Mouse (Mus musculus) heart, embryonic 16.5 days (tissue): ENCODE measurements around the gene Icam5. TPM values are rescaled to one million over a fixed set of nuclear protein-coding genes. Genes with fewer than 3 reads are reported as not detected.

ENCODE experiments used
- ATAC-seq: fragments of 200-750 bp; cut with Nextera tagmentation; replicated peaks from 2 replicates; pipeline ENCODE4 v1.8.0; 2017; ENCODE audit warnings: moderate number of reproducible peaks; ENCODE audit not compliant: insufficient read depth, low FRiP score; ENCODE audit errors: extremely low read depth
- H3K27ac ChIP-seq: fragments of 300-500 bp; sonication (generic); 2 replicates; pipeline ENCODE4 v1.5.1; 2014; ENCODE audit warnings: mild to moderate bottlenecking, low read length, control low read depth, moderate library complexity
- H3K27me3 ChIP-seq: fragments of 300-500 bp; sonication (generic); 2 replicates; pipeline ENCODE4 v1.6.1; 2014; ENCODE audit warnings: low read length, mixed read lengths; ENCODE audit not compliant: control insufficient read depth, insufficient read depth
- H3K36me3 ChIP-seq: fragments of 300-500 bp; sonication (generic); 2 replicates; pipeline ENCODE4 v1.6.1; 2014; ENCODE audit not compliant: control insufficient read depth, insufficient read depth
- H3K4me1 ChIP-seq: fragments of 300-500 bp; sonication (generic); 2 replicates; pipeline ENCODE4 v1.6.1; 2014; ENCODE audit warnings: low read length, mixed read lengths; ENCODE audit not compliant: control insufficient read depth, insufficient read depth
- H3K4me2 ChIP-seq: fragments of 300-500 bp; sonication (generic); 2 replicates; pipeline ENCODE4 v1.6.1; 2014; ENCODE audit warnings: low read depth, mild to moderate bottlenecking, control low read depth, low read length
- H3K4me3 ChIP-seq: fragments of 300-500 bp; sonication (generic); 2 replicates; pipeline ENCODE4 v1.5.1; 2014; ENCODE audit warnings: mild to moderate bottlenecking, control low read depth, low read length
- H3K9ac ChIP-seq: fragments of 300-500 bp; sonication (generic); 2 replicates; pipeline ENCODE4 v1.6.1; 2014; ENCODE audit warnings: low read length, control low read depth
- H3K9me3 ChIP-seq: fragments of 300-500 bp; sonication (generic); replicated peaks from 2 replicates; pipeline ENCODE4 v1.6.1; 2016; ENCODE audit warnings: low read length; ENCODE audit not compliant: control insufficient read depth
- WGBS: fragments of 180-500 bp; shearing (Covaris S2); extraction: QIAGEN DNeasy Blood & Tissue Kit; methylation state at CpG from one replicate; pipeline ENCODE4 v1.1.7; 2014; 5-methylcytosine and 5-hydroxymethylcytosine counted together
- polyA plus RNA-seq: library from polyadenylated mRNA; unstranded; fragments of >200 nt; fragmentation: Nextera tagmentation; extraction: Ambion mirVana; gene quantifications from 2 replicates; pipeline ENCODE4 v1.2.1, GENCODE M21; 2015

Icam5 gene
- 0.08 TPM in 1 of 2 replicates, not detected in the other for polyA plus RNA-seq

DNA sequence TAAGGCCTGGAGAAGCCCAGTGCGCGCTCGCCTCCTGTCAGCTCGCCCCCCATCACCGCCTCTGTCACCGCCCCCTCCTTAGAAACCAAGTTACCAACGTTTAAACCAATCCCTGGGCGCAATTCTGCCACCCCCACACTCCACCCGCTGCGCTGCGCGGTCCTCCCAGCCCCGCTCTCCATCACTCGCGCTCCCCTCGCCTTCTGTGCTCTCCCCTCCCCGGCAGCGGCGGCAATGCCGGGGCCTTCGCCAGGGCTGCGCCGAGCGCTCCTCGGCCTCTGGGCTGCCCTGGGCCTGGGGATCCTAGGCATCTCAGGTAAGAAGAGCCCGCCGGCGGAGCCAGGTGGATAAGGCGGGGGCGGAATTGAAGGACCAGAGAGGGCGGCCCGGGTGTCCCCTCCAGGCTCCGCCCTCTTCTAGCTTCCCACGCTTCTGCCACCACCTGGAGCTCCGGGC, at the start of gene Icam5:
Gene Icam5, plus strand, starts transcription at position 178 of the 456 bp plus-strand sequence.
- Histone ChIP-seq H3K4me1 (peaks cover 46% of the 10 kb centered on the region), H3K27ac (0 out of 2 replicates have a peak within 1 kb of the TSS, but pooled peaks have one; percentile 43)
- 2% methylated on average over 34 of the region's 35 CpGs for WGBS

GRCm38 (mm10) chr9:20982171-20982570, 49.7 kb upstream of the Icam5 start:
- H3K4me3 ChIP-seq = no peak overlapping the region
- peaks cover 10% of the 10 kb centered on the region for H3K4me1 ChIP-seq
- no peak for ATAC-seq
- no peaks in the 10 kb centered on the region for H3K27me3 ChIP-seq
- no peak overlapping the region for H3K4me2 ChIP-seq
- 76% methylated on average over 3 of the region's 3 CpGs for WGBS
- no peaks in the 10 kb centered on the region for H3K36me3 ChIP-seq
- no peak overlapping the region for H3K9ac ChIP-seq
- no peak overlapping the region for H3K27ac ChIP-seq
- H3K9me3 ChIP-seq = no peaks in the 10 kb centered on the region

More for the DNA sequence above, at the start of gene Icam5:
- no peak for ATAC-seq
- H3K36me3 ChIP-seq = no peaks in the 10 kb centered on the region
- H3K9ac ChIP-seq = peak within 1 kb of the TSS; percentile 62
- H3K9me3 ChIP-seq = no peaks in the 10 kb centered on the region
- H3K4me3 ChIP-seq = peak within 1 kb of the TSS; percentile 62
- H3K4me2 ChIP-seq = peak within 1 kb of the TSS; percentile 95
- H3K27me3 ChIP-seq = peaks cover 51% of the 10 kb centered on the region

- no peak overlapping the region for H3K4me3 ChIP-seq
- 39% methylated on average over 5 of the region's 5 CpGs for WGBS
Measured at GRCm38 (mm10) chr9:20983169-20983568, 48.7 kb upstream of the Icam5 start.

DNA sequence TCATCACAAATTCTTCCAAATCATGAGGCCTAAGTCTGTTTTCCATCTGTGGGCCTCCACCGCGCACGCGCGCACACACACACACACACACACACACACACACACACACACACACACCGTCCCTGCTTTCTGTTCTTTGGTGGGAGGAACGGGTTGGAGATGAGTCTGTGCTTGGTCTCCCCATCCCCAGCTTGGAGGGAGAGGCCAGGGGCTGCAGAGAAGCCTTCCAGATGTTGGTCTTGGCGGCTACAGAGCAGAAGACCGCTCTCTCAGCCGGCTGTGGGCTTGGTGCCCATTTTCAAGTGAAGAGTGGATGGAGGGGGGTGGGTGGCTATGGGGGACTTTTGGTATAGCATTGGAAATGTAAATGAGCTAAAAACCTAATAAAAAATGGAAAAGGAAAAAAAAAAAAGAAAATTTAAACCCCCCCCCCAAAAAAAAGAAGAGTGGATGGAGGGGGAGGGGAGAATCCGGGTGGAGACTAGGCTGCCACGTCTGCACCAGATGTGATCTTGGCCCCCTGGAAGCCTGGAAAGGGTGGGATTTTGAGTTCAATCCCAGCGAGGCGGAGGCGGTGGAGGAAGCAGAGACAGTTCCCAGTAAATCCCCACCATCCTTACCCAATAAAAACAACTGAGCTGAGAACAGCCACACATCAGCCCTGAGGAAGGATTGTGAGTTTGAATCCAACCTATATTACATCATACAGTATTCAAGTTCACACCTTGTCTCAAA, 44.8 kb upstream of the Icam5 start:
- no peaks in the 10 kb centered on the region for H3K4me1 ChIP-seq
- WGBS = 49% methylated on average over 15 of the region's 15 CpGs
- no peak overlapping the region for H3K4me2 ChIP-seq
- H3K4me3 ChIP-seq = no peak overlapping the region
- H3K27me3 ChIP-seq = no peaks in the 10 kb centered on the region; the same call in 1 of the 2 replicates
- peak overlapping the region; percentile 56; the same call in 1 of the 2 replicates for H3K27ac ChIP-seq
- H3K9me3 ChIP-seq = no peaks in the 10 kb centered on the region
- H3K36me3 ChIP-seq = no peaks in the 10 kb centered on the region
- H3K9ac ChIP-seq = no peak overlapping the region
- ATAC-seq = peak; percentile 58; the same call in 1 of the 2 replicates

More at GRCm38 (mm10) chr9:20983169-20983568, 48.7 kb upstream of the Icam5 start:
- Histone ChIP-seq H3K9ac (no peak overlapping the region), H3K4me1 (peaks cover 7% of the 10 kb centered on the region), H3K9me3 (no peaks in the 10 kb centered on the region), H3K4me2 (no peak overlapping the region), H3K36me3 (no peaks in the 10 kb centered on the region), H3K27ac (no peak overlapping the region), H3K27me3 (no peaks in the 10 kb centered on the region; the same call in 1 of the 2 replicates)
- no peak for ATAC-seq

GRCm38 (mm10) chr9:20987953-20988352, 43.9 kb upstream of the Icam5 start:
- peak; percentile 30; the same call in 1 of the 2 replicates for ATAC-seq
- no peaks in the 10 kb centered on the region for H3K4me1 ChIP-seq
- no peaks in the 10 kb centered on the region for H3K36me3 ChIP-seq
- H3K4me2 ChIP-seq = no peak overlapping the region
- H3K9ac ChIP-seq = no peak overlapping the region
- no peak overlapping the region; the same call in 1 of the 2 replicates for H3K27ac ChIP-seq
- H3K4me3 ChIP-seq = no peak overlapping the region
- WGBS = 20% methylated on average over 7 of the region's 7 CpGs
- no peaks in the 10 kb centered on the region; the same call in 1 of the 2 replicates for H3K27me3 ChIP-seq
- no peaks in the 10 kb centered on the region for H3K9me3 ChIP-seq

DNA sequence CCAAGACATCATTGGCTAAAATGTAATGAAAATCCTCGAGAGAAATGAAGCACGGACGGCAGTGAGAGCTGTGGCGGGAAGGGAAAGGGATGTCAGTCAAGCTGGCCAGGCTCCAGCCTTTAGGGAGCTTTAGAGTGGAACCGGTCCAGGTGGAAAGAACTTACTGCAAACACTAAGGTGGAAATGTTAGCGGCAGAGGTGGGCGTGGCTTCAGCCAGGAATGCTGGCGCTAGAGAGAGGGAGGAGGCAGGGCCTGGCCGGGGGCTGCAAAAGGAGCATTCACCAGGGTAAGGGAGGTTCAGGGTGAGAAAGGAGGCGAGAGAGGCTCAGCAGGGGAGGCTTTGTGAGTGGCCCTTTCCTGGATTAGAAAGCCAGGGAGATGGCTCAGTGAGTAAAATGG, 41.0 kb upstream of the Icam5 start:
- H3K27me3 ChIP-seq = no peaks in the 10 kb centered on the region; the same call in 1 of the 2 replicates
- 0 out of 2 replicates have a peak, but pooled peaks have one; percentile 24 for ATAC-seq
- H3K9ac ChIP-seq = no peak overlapping the region
- H3K9me3 ChIP-seq = no peaks in the 10 kb centered on the region
- peak overlapping the region; percentile 46 for H3K4me2 ChIP-seq
- no peak overlapping the region for H3K27ac ChIP-seq
- peak overlapping the region; percentile 12; the same call in 1 of the 2 replicates for H3K4me3 ChIP-seq
- H3K36me3 ChIP-seq = no peaks in the 10 kb centered on the region
- WGBS = 8% methylated on average over 10 of the region's 10 CpGs
- H3K4me1 ChIP-seq = no peaks in the 10 kb centered on the region

DNA sequence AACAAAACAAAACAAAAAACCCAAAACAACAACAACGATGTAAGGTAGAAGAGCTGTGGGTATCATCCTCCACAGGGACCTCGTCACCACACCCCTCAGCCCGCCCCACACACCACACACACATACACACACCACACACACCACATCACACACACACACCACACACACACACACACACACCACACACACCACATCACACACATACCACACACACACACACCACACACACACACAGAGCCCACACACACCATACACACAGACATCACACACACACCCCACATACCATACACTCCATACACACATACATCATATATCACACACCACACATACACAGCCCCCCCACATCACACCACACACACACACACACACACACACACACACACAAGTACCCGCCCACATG, 40.3 kb upstream of the Icam5 start:
- Histone ChIP-seq H3K27ac (no peak overlapping the region), H3K4me2 (no peak overlapping the region), H3K27me3 (no peaks in the 10 kb centered on the region; the same call in 1 of the 2 replicates), H3K36me3 (no peaks in the 10 kb centered on the region), H3K4me3 (no peak overlapping the region), H3K4me1 (no peaks in the 10 kb centered on the region), H3K9me3 (no peaks in the 10 kb centered on the region), H3K9ac (no peak overlapping the region)
- ATAC-seq = no peak
- 92% methylated on average over 4 of the region's 4 CpGs for WGBS

- H3K9ac ChIP-seq = no peak overlapping the region
- no peaks in the 10 kb centered on the region; the same call in 1 of the 2 replicates for H3K27me3 ChIP-seq
- H3K27ac ChIP-seq = no peak overlapping the region
- no peak for ATAC-seq
- H3K4me3 ChIP-seq = no peak overlapping the region
- no peaks in the 10 kb centered on the region for H3K4me1 ChIP-seq
- 51% methylated on average over 5 of the region's 5 CpGs for WGBS
- no peak overlapping the region for H3K4me2 ChIP-seq
- H3K36me3 ChIP-seq = no peaks in the 10 kb centered on the region
- no peaks in the 10 kb centered on the region for H3K9me3 ChIP-seq
Measured at GRCm38 (mm10) chr9:20993165-20993898, 38.5 kb upstream of the Icam5 start.
